Mouse (Mus musculus) spleen, postnatal 0 days (tissue): Measurements from ENCODE around the gene Tmem150c. TPM values are rescaled to one million over a fixed set of nuclear protein-coding genes. Genes with fewer than 3 reads are reported as not detected.

Source experiments
- polyA plus RNA-seq: library from polyadenylated mRNA; unstranded; fragments of >200 nt; fragmentation: Nextera tagmentation; extraction: Ambion mirVana; gene quantifications from 2 replicates; pipeline ENCODE4 v1.2.1, GENCODE M21; 2015

Tmem150c gene
- 0.05 and 0.23 TPM in 2 replicates for polyA plus RNA-seq

GRCm38 (mm10) chr5:100159638-100159973 lies at the start of gene Tmem150c:
Gene Tmem150c, minus strand, starts transcription at chr5:100159808.

GRCm38 (mm10) chr5:100039602-100040142 lies 119.9 kb downstream of the Tmem150c start, which contains the start of the genes Hnrnpdl and Enoph1:
Gene Hnrnpdl, minus strand, starts transcription at chr5:100039664.
Gene Enoph1, plus strand, starts transcription at chr5:100039985.

Other genes with a start within 250 kb of the Tmem150c start
- 93.0 and 99.0 TPM in 2 replicates for gene Hnrnpd, start 180.9 kb downstream of the Tmem150c start, polyA plus RNA-seq
- 1.8 and 2.6 TPM in 2 replicates for gene 4930524J08Rik, start 180.7 kb downstream of the Tmem150c start, polyA plus RNA-seq
- 70.3 and 77.4 TPM in 2 replicates for gene Hnrnpdl, start 120.1 kb downstream of the Tmem150c start, polyA plus RNA-seq
- gene Enoph1, start 119.8 kb downstream of the Tmem150c start, polyA plus RNA-seq, result 17.1 and 19.1 TPM in 2 replicates